Mouse (Mus musculus) limb, embryonic 14.5 days (tissue): ENCODE measurements around the gene Frmd4b. TPM values are rescaled to one million over a fixed set of nuclear protein-coding genes. Genes with fewer than 3 reads are reported as not detected.

Experiments used
- ATAC-seq: fragments of 200-750 bp; cut with Nextera tagmentation; 2 replicates; pipeline ENCODE4 v1.8.0; 2017; ENCODE audit warnings: low read depth, moderate number of reproducible peaks, moderate TSS enrichment; ENCODE audit not compliant: low FRiP score
- DNase-seq: peaks from one replicate; pipeline ENCODE4 v3.0.0-alpha.2; 2015; ENCODE audit warnings: low spot score
- H3K27ac ChIP-seq: fragments of 300-500 bp; sonication (generic); replicated peaks from 2 replicates; pipeline ENCODE4 v1.5.1; 2014; ENCODE audit warnings: low read depth, mild to moderate bottlenecking, low read length, moderate library complexity, mixed read lengths
- H3K27me3 ChIP-seq: fragments of 300-500 bp; sonication (generic); 2 replicates; pipeline ENCODE4 v1.6.1; 2014; ENCODE audit warnings: low read length, mixed read lengths; ENCODE audit not compliant: control insufficient read depth, insufficient read depth
- H3K36me3 ChIP-seq: fragments of 300-500 bp; sonication (generic); 2 replicates; pipeline ENCODE4 v1.6.1; 2014; ENCODE audit warnings: mild to moderate bottlenecking, low read length, moderate library complexity, mixed read lengths; ENCODE audit not compliant: control insufficient read depth, insufficient read depth
- H3K4me1 ChIP-seq: fragments of 300-500 bp; sonication (generic); 2 replicates; pipeline ENCODE4 v1.6.1; 2014; ENCODE audit warnings: antibody characterized with exemption, low read length, mixed read lengths; ENCODE audit not compliant: control insufficient read depth, insufficient read depth
- H3K4me2 ChIP-seq: fragments of 300-500 bp; sonication (generic); replicated peaks from 2 replicates; pipeline ENCODE4 v1.6.1; 2014; ENCODE audit warnings: low read depth, mild to moderate bottlenecking, low read length, moderate library complexity; ENCODE audit not compliant: severe bottlenecking
- H3K4me3 ChIP-seq: fragments of 300-500 bp; sonication (generic); replicated peaks from 2 replicates; pipeline ENCODE4 v1.5.1; 2014; ENCODE audit warnings: low read length
- H3K9ac ChIP-seq: fragments of 300-500 bp; sonication (generic); 2 replicates; pipeline ENCODE4 v1.6.1; 2014; ENCODE audit warnings: mild to moderate bottlenecking, low read depth, low read length, moderate library complexity; ENCODE audit not compliant: severe bottlenecking
- H3K9me3 ChIP-seq: fragments of 300-500 bp; sonication (generic); 2 replicates; pipeline ENCODE4 v1.6.1; 2016; ENCODE audit warnings: low read length; ENCODE audit not compliant: control insufficient read depth
- POLR2A ChIP-seq: fragments of 200-500 bp; IDR thresholded peaks from 2 replicates; pipeline ENCODE4 v1.8.0; 2012; ENCODE audit warnings: inconsistent platforms, mild to moderate bottlenecking, moderate library complexity, borderline replicate concordance; ENCODE audit not compliant: insufficient read depth, insufficient read length; ENCODE audit errors: extremely low read depth
- WGBS: fragments of 180-500 bp; shearing (Covaris S2); extraction: QIAGEN DNeasy Blood & Tissue Kit; methylation state at CpG from one replicate; pipeline ENCODE4 v1.1.7; 2014; 5-methylcytosine and 5-hydroxymethylcytosine counted together
- polyA plus RNA-seq, 2 experiments: library from polyadenylated mRNA; depleted of rRNA in 1 of 2; stranded (reverse) in 1 of 2; unstranded in 1 of 2; fragments of >200 nt; fragmentation: Nextera tagmentation in 1 of 2; extraction: Ambion mirVana in 1 of 2; gene quantifications; 2 replicates each; pipeline versions ENCODE4 v1.2.1 to v1.2.3; 2012 to 2014

Gene Frmd4b
- polyA plus RNA-seq, 2 experiments, result 13.9 to 14.1 TPM

DNA sequence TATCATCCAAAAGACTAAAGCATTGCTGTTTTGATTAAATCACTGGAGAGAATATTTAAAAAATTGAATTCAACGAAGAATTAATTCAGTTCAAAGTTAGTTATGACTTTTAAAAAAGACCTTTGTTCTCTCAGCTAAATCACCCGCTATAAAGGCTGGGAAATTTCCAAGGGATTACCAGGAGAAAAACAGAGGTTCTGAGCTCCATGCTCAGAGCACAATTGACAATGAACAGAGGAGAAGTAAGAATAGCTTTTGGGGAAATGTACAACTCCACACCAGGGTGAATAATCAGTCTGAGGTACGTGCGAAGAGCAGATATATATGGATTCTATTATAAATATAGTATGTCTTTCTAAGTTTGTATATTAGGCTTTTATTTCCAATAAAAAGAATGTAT is 293.4 kb downstream of the Frmd4b start:
- H3K4me1 ChIP-seq, result no peaks in the 10 kb centered on the region
- no peak overlapping the region for H3K27ac ChIP-seq
- no peaks in the 10 kb centered on the region for H3K27me3 ChIP-seq
- DNase-seq (no peak), ATAC-seq (no peak)
- no peak overlapping the region for H3K4me3 ChIP-seq
- no peak overlapping the region for H3K4me2 ChIP-seq
- H3K9ac ChIP-seq, result no peak overlapping the region
- H3K36me3 ChIP-seq, result no peaks in the 10 kb centered on the region
- H3K9me3 ChIP-seq, result no peaks in the 10 kb centered on the region
- 73% methylated on average over 4 of the region's 4 CpGs for WGBS
- no peak for TF ChIP-seq POLR2A

DNA sequence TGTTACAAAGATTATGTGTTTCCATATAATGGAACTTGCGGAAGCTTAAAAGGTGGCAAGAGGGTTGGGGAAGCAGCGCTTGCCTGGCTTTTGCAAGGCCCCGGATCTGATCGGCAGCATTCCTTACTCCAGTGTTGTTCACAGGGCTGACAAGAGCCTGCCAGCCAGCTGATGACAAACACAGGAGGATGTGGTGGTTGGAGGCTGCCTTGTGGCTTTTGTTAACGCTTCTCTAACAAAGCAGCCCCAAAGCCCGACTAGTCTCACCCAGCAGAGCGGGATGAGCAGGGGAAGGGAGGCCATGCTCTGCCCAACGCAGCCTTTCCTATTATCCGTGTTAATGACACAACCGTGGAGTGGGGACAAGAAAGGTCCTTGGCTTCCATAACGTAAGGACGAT is 295.2 kb downstream of the Frmd4b start:
- no peak overlapping the region for H3K9ac ChIP-seq
- H3K27me3 ChIP-seq, result no peaks in the 10 kb centered on the region
- DNase-seq, result no peak
- ATAC-seq, result no peak
- H3K4me3 ChIP-seq, result no peak overlapping the region
- no peak overlapping the region for H3K4me2 ChIP-seq
- H3K4me1 ChIP-seq, result no peaks in the 10 kb centered on the region
- TF ChIP-seq POLR2A, result no peak
- no peaks in the 10 kb centered on the region for H3K36me3 ChIP-seq
- H3K27ac ChIP-seq, result no peak overlapping the region
- no peaks in the 10 kb centered on the region for H3K9me3 ChIP-seq
- WGBS, result 82% methylated on average over 12 of the region's 12 CpGs

DNA sequence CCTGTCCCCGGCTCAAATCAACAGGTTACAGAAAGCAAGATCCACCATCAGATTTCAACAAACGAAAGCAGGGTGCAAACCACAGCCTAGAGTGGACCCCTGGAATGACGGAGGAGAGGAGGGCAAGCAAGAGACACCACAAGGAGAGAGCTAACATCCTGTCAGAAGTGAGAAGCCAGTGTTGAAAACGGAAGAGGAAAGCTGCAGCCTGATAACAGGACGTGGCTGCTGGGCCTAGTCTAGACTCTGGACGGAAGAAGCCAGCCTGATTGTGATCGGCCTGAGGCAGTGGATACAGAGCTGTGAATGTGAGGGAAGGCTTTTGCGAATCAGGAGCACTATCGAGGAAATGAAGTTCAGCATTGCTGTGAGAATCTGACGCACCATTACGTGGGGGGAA is 296.2 kb downstream of the Frmd4b start:
- no peak overlapping the region for H3K27ac ChIP-seq
- no peak overlapping the region for H3K4me2 ChIP-seq
- no peaks in the 10 kb centered on the region for H3K9me3 ChIP-seq
- H3K9ac ChIP-seq, result no peak overlapping the region
- TF ChIP-seq POLR2A, result no peak
- 72% methylated on average over 11 of the region's 11 CpGs for WGBS
- no peaks in the 10 kb centered on the region for H3K4me1 ChIP-seq
- no peak overlapping the region for H3K4me3 ChIP-seq
- DNase-seq (no peak), ATAC-seq (no peak)
- no peaks in the 10 kb centered on the region for H3K36me3 ChIP-seq
- H3K27me3 ChIP-seq, result no peaks in the 10 kb centered on the region

DNA sequence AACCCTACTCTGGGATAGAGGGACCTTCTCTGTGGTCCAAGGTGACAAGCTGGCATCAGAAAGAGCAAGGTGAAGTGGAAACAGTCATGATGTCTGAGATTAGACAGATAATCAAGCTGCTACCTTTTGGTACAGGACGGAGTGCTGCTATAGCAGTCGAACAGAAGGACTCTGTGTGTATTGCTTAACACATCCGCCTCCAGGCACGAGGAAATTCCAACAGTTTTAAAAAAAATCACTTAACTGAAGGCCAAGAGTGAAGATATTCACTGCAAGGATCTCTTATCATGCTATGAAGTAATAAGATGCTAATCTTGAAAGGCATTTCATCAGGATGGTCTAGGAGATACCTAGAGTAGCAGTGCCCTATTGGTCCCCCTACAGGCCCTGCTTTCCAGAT is 298.3 kb downstream of the Frmd4b start:
- Histone ChIP-seq H3K4me3 (no peak overlapping the region), H3K9ac (no peak overlapping the region), H3K9me3 (no peaks in the 10 kb centered on the region), H3K27ac (no peak overlapping the region), H3K4me1 (no peaks in the 10 kb centered on the region), H3K36me3 (no peaks in the 10 kb centered on the region), H3K4me2 (no peak overlapping the region), H3K27me3 (no peaks in the 10 kb centered on the region)
- DNase-seq, result no peak
- 67% methylated on average over 4 of the region's 4 CpGs for WGBS
- no peak for ATAC-seq
- no peak for TF ChIP-seq POLR2A

DNA sequence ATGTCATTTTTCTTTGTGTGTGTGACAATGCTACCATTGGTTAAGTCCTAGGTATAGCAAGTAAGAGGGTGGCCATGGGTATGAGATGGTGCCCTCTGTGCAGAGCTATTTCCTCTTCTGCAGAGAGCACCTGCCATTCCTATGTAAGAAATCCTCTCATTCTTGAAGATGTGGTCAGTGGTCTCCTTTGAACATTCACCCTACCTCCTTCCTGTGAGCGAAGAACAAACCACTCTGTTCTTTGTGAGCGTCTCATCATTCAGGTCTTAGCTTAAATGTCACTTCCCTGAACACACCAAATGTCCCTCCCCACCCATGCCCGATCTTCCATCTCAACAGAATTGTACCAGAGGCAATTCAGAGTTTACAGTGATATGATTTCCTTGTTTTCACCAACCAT is 299.4 kb downstream of the Frmd4b start:
- TF ChIP-seq POLR2A, result no peak
- H3K4me2 ChIP-seq, result no peak overlapping the region
- H3K9ac ChIP-seq, result no peak overlapping the region
- H3K36me3 ChIP-seq, result no peaks in the 10 kb centered on the region
- H3K4me1 ChIP-seq, result no peaks in the 10 kb centered on the region
- H3K27me3 ChIP-seq, result no peaks in the 10 kb centered on the region
- no peak for DNase-seq
- whole genome bisulfite sequencing, result 87% methylated on average over 3 of the region's 3 CpGs
- no peak overlapping the region for H3K27ac ChIP-seq
- H3K4me3 ChIP-seq, result no peak overlapping the region
- ATAC-seq, result no peak
- H3K9me3 ChIP-seq, result no peaks in the 10 kb centered on the region

DNA sequence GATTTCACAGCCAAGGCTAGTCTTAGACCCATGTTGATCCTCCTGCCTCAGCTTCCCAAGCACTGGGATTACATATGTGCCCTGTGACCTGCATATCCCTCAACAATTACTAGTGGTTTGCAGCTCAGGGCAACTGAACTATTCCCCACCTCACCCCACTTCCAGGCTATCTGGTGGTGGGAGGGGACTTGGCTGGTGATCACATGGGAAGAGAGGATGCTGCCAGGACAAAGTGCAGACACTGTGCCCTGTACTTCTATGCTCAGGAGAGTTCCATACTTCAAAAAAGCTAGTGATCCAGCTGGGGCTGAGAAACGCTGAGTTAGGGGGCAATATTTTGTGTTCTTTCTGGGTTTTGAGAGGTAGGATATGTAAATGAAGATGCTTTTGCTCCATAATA is 300.6 kb downstream of the Frmd4b start:
- 92% methylated on average over 1 of the region's 1 CpGs for WGBS
- DNase-seq, result no peak
- Histone ChIP-seq H3K9ac (no peak overlapping the region), H3K36me3 (no peaks in the 10 kb centered on the region), H3K27me3 (no peaks in the 10 kb centered on the region), H3K4me1 (peaks cover 8% of the 10 kb centered on the region; the same call in 1 of the 2 replicates), H3K27ac (no peak overlapping the region), H3K9me3 (no peaks in the 10 kb centered on the region), H3K4me3 (no peak overlapping the region), H3K4me2 (no peak overlapping the region)
- no peak for ATAC-seq
- TF ChIP-seq POLR2A, result no peak
